Mouse (Mus musculus): ENCODE measurements at regions not wholly inside any gene's neighbourhood (a gene's known extent, or its start where the extent isn't known, plus 50 kb on each side); places are given as distances from the start of the nearest gene placed in this dataset.
"Not testable (repeated sequence)": the region's sequence is repeated elsewhere in the genome, so short reads cannot be mapped to it uniquely, and the experiment has no call there.

- TF ChIP-seq POLR2A (IDR thresholded peaks at IDR 0.05; ENCODE audit: control insufficient read depth, low read depth, low read length); CTCF (IDR thresholded peaks at IDR 0.05; ENCODE audit: control insufficient read depth, insufficient read depth, insufficient replicate concordance, low read depth, low read length): not testable (repeated sequence)
These were observed 53.3 kb upstream of the Agps start for GRCm38 (mm10) chr2:75778628-75779027.
